Mouse (Mus musculus) CH12.LX (cell line): ENCODE data around the gene Tcp10c.
"Not testable (repeated sequence)": the region's sequence is repeated elsewhere in the genome, so short reads cannot be mapped to it uniquely, and the experiment has no call there.

Experiments
- CHD2 ChIP-seq: IDR thresholded peaks from 2 replicates; pipeline ENCODE4 v1.6.1; 2011; ENCODE audit warnings: low read length, improper control_type of control experiment
- CTCF ChIP-seq, 2 experiments: IDR thresholded peaks in 1 of 2; conservative IDR thresholded peaks in 1 of 2; 2 replicates each; pipeline ENCODE4 v1.5.1; 2011 to 2012; ENCODE audit warnings: low read depth in 2 of 2, low read length in 2 of 2, improper control_type of control experiment in 1 of 2, inconsistent platforms in 1 of 2, mild to moderate bottlenecking in 1 of 2, moderate library complexity in 1 of 2
- ELF1 ChIP-seq: IDR thresholded peaks from 2 replicates; pipeline ENCODE4 v1.6.1; 2014; ENCODE audit warnings: low read depth, mild to moderate bottlenecking, inconsistent platforms, low read length, improper control_type of control experiment
- EP300 ChIP-seq: IDR thresholded peaks from 2 replicates; pipeline ENCODE4 v1.6.1; 2011; ENCODE audit warnings: low read length, improper control_type of control experiment
- HCFC1 ChIP-seq: IDR thresholded peaks from 2 replicates; pipeline ENCODE4 v1.6.1; 2012; ENCODE audit warnings: low read depth, mild to moderate bottlenecking, inconsistent platforms, low read length, improper control_type of control experiment
- MAX ChIP-seq: IDR thresholded peaks from 2 replicates; pipeline ENCODE4 v1.6.1; 2011; ENCODE audit warnings: low read length, improper control_type of control experiment
- MXI1 ChIP-seq: IDR thresholded peaks from 2 replicates; pipeline ENCODE4 v1.6.1; 2011; ENCODE audit warnings: mild to moderate bottlenecking, low read depth, low read length, improper control_type of control experiment
- POLR2A ChIP-seq: IDR thresholded peaks from 2 replicates; pipeline ENCODE4 v1.6.1; 2011; ENCODE audit warnings: low read depth, mild to moderate bottlenecking, improper control_type of control experiment, low read length

- TF ChIP-seq HCFC1; EP300; CTCF (conservative IDR thresholded peaks at IDR 0.05 in 1 of 2, IDR thresholded peaks at IDR 0.05 in 1 of 2; ENCODE audit: low read depth in 2 of 2, low read length in 2 of 2); POLR2A; CHD2; MXI1; MAX; ELF1: not testable (repeated sequence)
Measured at GRCm38 (mm10) chr17:13337931-13338330, 16.4 kb upstream of the Tcp10c start.
